In genomic region chr2:30725601-30726489, GRCm38 (mm10) we compare ENCODE assay signal across 8 mouse cellular contexts.
A peak's percentile ranks its signal among the peaks of the same experiment; 100 is the strongest.
DNase-seq lines count a peak whose midpoint lies in the region; ATAC-seq and TF ChIP-seq lines count a peak whose summit lies in the region.

No protein-coding gene starts in this region.

- no peak for TF ChIP-seq EP300 in liver, embryonic 14.5 days (IDR thresholded peaks at IDR 0.05; ENCODE audit: low read depth)

- peak overlapping the region; percentile 72 for H3K4me2 ChIP-seq in heart, embryonic 12.5 days
- peak overlapping the region; percentile 41 for H3K4me2 ChIP-seq in hindbrain, embryonic 14.5 days (replicated peaks)
- H3K4me2 ChIP-seq in liver, embryonic 14.5 days (ENCODE audit: low read depth): peak overlapping the region; percentile 1

- H3K36me3 ChIP-seq in heart, embryonic 12.5 days: no peaks in the 10 kb centered on the region
- H3K36me3 ChIP-seq in embryonic facial prominence, embryonic 10.5 days (replicated peaks): no peaks in the 10 kb centered on the region
- no peaks in the 10 kb centered on the region for H3K36me3 ChIP-seq in hindbrain, embryonic 14.5 days (replicated peaks; ENCODE audit: control insufficient read depth, insufficient read depth)
- H3K36me3 ChIP-seq in liver, embryonic 14.5 days (replicated peaks; ENCODE audit: control insufficient read depth, insufficient read depth, low read depth): no peaks in the 10 kb centered on the region

- WGBS in heart, embryonic 12.5 days: 12% methylated on average over 38 of the region's 38 CpGs
- 16% methylated on average over 38 of the region's 38 CpGs for WGBS in embryonic facial prominence, embryonic 10.5 days
- 11% methylated on average over 37 of the region's 38 CpGs for WGBS in hindbrain, embryonic 14.5 days
- WGBS in liver, embryonic 14.5 days (ENCODE audit: insufficient replicate concordance): 14% methylated on average over 38 of the region's 38 CpGs

- peak overlapping the region; percentile 38 for H3K4me3 ChIP-seq in heart, embryonic 12.5 days
- H3K4me3 ChIP-seq in embryonic facial prominence, embryonic 10.5 days: peak overlapping the region; percentile 48
- H3K4me3 ChIP-seq in hindbrain, embryonic 14.5 days (replicated peaks; ENCODE audit: low read length): no peak overlapping the region
- H3K4me3 ChIP-seq in liver, embryonic 14.5 days (ENCODE audit: insufficient read depth in 1 of 2, low read depth in 2 of 2, low read length in 2 of 2): no peak overlapping the region

- intact Hi-C loops in heart, postnatal 10 days (cut with DNase I): no loop called here

- H3K9ac ChIP-seq in heart, embryonic 12.5 days: peak overlapping the region; percentile 78
- peak overlapping the region; percentile 44 for H3K9ac ChIP-seq in hindbrain, embryonic 14.5 days
- H3K9ac ChIP-seq in liver, embryonic 14.5 days (replicated peaks): no peak overlapping the region

- no peaks in the 10 kb centered on the region; the same call in 1 of the 2 replicates for H3K9me3 ChIP-seq in heart, embryonic 12.5 days (replicated peaks)
- no peaks in the 10 kb centered on the region for H3K9me3 ChIP-seq in embryonic facial prominence, embryonic 10.5 days
- no peaks in the 10 kb centered on the region for H3K9me3 ChIP-seq in hindbrain, embryonic 14.5 days (ENCODE audit: control insufficient read depth, low read length)
- H3K9me3 ChIP-seq in liver, embryonic 14.5 days (ENCODE audit: control insufficient read depth, low read length): no peaks in the 10 kb centered on the region

- 0 out of 2 replicates have a peak, but pooled peaks have one; percentile 22 for ATAC-seq in heart, embryonic 12.5 days (ENCODE audit: insufficient number of reproducible peaks, low FRiP score)
- peak; percentile 38 for ATAC-seq in hindbrain, embryonic 14.5 days (ENCODE audit: low FRiP score)
- no peak for ATAC-seq in liver, embryonic 14.5 days (ENCODE audit: insufficient read depth)

- no peak for TF ChIP-seq CTCF in liver, embryonic 14.5 days (IDR thresholded peaks at IDR 0.05; ENCODE audit: low read depth)

- DNase-seq in heart, postnatal 10 days: no peak
- DNase-seq in ZHBTc4 (ENCODE audit: low read depth, low spot score): peak; percentile 83
- peak; percentile 85 for DNase-seq in embryonic facial prominence, embryonic 10.5 days (ENCODE audit: low spot score)
- DNase-seq in hindbrain, embryonic 14.5 days (ENCODE audit: low spot score): peak; percentile 62
- DNase-seq in liver, embryonic 14.5 days (ENCODE audit: low read depth in 3 of 3, low spot score in 3 of 3): no peak
- peak; percentile 82 for DNase-seq in retina, postnatal 1 day
- DNase-seq in B cell, adult 2 months: no peak

- H3K4me1 ChIP-seq in heart, embryonic 12.5 days (replicated peaks): peaks cover 51% of the 10 kb centered on the region
- H3K4me1 ChIP-seq in embryonic facial prominence, embryonic 10.5 days: peaks cover 59% of the 10 kb centered on the region
- peaks cover 53% of the 10 kb centered on the region for H3K4me1 ChIP-seq in hindbrain, embryonic 14.5 days (replicated peaks; ENCODE audit: control insufficient read depth, insufficient read depth, low read length)
- H3K4me1 ChIP-seq in liver, embryonic 14.5 days (replicated peaks; ENCODE audit: control insufficient read depth in 2 of 2, insufficient read depth in 2 of 2, low read length in 1 of 2): peaks cover 0 to 2% of the 10 kb centered on the region in 2 experiments; a peak in 1 of 4 replicates

- no peaks in the 10 kb centered on the region for H3K27me3 ChIP-seq in heart, embryonic 12.5 days (replicated peaks)
- H3K27me3 ChIP-seq in embryonic facial prominence, embryonic 10.5 days (replicated peaks; ENCODE audit: low read depth, poor library complexity, severe bottlenecking): no peaks in the 10 kb centered on the region; the same call in 1 of the 2 replicates
- no peaks in the 10 kb centered on the region for H3K27me3 ChIP-seq in hindbrain, embryonic 14.5 days (ENCODE audit: control insufficient read depth, insufficient read depth, low read length)
- H3K27me3 ChIP-seq in liver, embryonic 14.5 days (ENCODE audit: control insufficient read depth, insufficient read depth, low read length): peaks cover 2% of the 10 kb centered on the region

- H3K27ac ChIP-seq in heart, embryonic 12.5 days (ENCODE audit: poor library complexity, severe bottlenecking): 0 out of 2 replicates have a peak overlapping the region, but pooled peaks have one; percentile 6
- H3K27ac ChIP-seq in embryonic facial prominence, embryonic 10.5 days (replicated peaks): peak overlapping the region; percentile 99
- H3K27ac ChIP-seq in hindbrain, embryonic 14.5 days: peak overlapping the region; percentile 99
- no peak overlapping the region for H3K27ac ChIP-seq in liver, embryonic 14.5 days

Comparison
In these comparisons a context has a peak if more than half of its experiments do, and no peak if none do; other contexts are left out.
1. H3K4me2 ChIP-seq: peak in every context shown above with its lines; median percentile 72 in heart, embryonic 12.5 days; 41 in hindbrain, embryonic 14.5 days; 1 in liver, embryonic 14.5 days.
2. H3K4me3 ChIP-seq: peak in heart, embryonic 12.5 days (single experiment) and embryonic facial prominence, embryonic 10.5 days (single experiment); none in hindbrain, embryonic 14.5 days (single experiment) and liver, embryonic 14.5 days (0 of 2).
3. DNase-seq: peak in ZHBTc4 (single experiment), embryonic facial prominence, embryonic 10.5 days (single experiment), hindbrain, embryonic 14.5 days (single experiment) and retina, postnatal 1 day (single experiment); none in heart, postnatal 10 days (0 of 2), liver, embryonic 14.5 days (0 of 3) and B cell, adult 2 months (0 of 2).